Mouse (Mus musculus) hindbrain, embryonic 14.5 days (tissue): ENCODE measurements at regions not wholly inside any gene's neighbourhood (a gene's known extent, or its start where the extent isn't known, plus 50 kb on each side); places are given as distances from the start of the nearest gene placed in this dataset.

ENCODE experiments used
- ATAC-seq: fragments of 200-750 bp; cut with Nextera tagmentation; 2 replicates; pipeline ENCODE4 v1.8.0; 2017; ENCODE audit warnings: moderate number of reproducible peaks, mild to moderate bottlenecking, moderate TSS enrichment, moderate library complexity; ENCODE audit not compliant: low FRiP score
- DNase-seq: peaks from one replicate; pipeline ENCODE4 v3.0.0-alpha.2; 2015; ENCODE audit warnings: low spot score
- H3K27ac ChIP-seq: fragments of 300-500 bp; sonication (generic); 2 replicates; pipeline ENCODE4 v1.5.1; 2014; ENCODE audit warnings: mild to moderate bottlenecking, moderate library complexity
- H3K27me3 ChIP-seq: fragments of 300-500 bp; sonication (generic); 2 replicates; pipeline ENCODE4 v1.6.1; 2014; ENCODE audit warnings: mild to moderate bottlenecking, low read length, mixed read lengths; ENCODE audit not compliant: control insufficient read depth, insufficient read depth
- H3K36me3 ChIP-seq: fragments of 300-500 bp; sonication (generic); replicated peaks from 2 replicates; pipeline ENCODE4 v1.6.1; 2014; ENCODE audit not compliant: control insufficient read depth, insufficient read depth
- H3K4me1 ChIP-seq: fragments of 300-500 bp; sonication (generic); replicated peaks from 2 replicates; pipeline ENCODE4 v1.6.1; 2014; ENCODE audit warnings: antibody characterized with exemption, low read length, mixed read lengths; ENCODE audit not compliant: control insufficient read depth, insufficient read depth
- H3K4me2 ChIP-seq: fragments of 300-500 bp; sonication (generic); replicated peaks from 2 replicates; pipeline ENCODE4 v1.6.1; 2014; ENCODE audit warnings: mild to moderate bottlenecking, moderate library complexity
- H3K4me3 ChIP-seq: fragments of 300-500 bp; sonication (generic); replicated peaks from 2 replicates; pipeline ENCODE4 v1.5.1; 2014; ENCODE audit warnings: mild to moderate bottlenecking, low read length
- H3K9ac ChIP-seq: fragments of 300-500 bp; sonication (generic); 2 replicates; pipeline ENCODE4 v1.6.1; 2014
- H3K9me3 ChIP-seq: fragments of 300-500 bp; sonication (generic); 2 replicates; pipeline ENCODE4 v1.6.1; 2016; ENCODE audit warnings: low read length; ENCODE audit not compliant: control insufficient read depth
- WGBS: fragments of 180-500 bp; shearing (Covaris S2); extraction: QIAGEN DNeasy Blood & Tissue Kit; methylation state at CpG from one replicate; pipeline ENCODE4 v1.1.7; 2014; 5-methylcytosine and 5-hydroxymethylcytosine counted together

DNA sequence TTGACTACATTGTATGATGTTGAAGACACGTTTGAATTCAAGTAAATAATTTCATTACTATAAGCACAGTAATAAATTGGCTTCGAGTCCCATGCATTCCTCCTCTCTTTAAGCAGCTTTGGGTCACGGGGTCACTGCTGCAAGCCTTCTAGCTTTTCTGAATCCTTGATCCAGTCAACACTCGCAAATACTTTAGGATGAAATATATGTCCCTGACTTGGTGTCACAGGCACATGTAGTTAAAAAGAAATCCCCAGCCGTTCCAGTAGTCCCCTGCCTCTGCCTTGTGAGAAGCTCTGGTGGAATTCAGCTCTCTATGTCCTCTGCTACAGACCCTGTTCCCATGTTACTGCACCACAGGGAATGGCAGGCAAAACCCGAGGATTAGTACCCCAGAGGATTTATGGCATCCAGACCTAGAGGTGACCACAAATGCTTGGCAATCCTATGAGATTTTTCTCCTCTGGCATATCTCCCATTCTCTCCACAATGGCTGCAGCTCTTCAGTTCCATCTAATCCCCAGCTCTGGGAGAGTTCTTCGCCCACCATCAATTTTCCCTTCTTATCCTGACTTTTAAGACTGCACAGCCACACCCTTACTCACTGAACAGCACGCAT, 449.0 kb downstream of the Fat4 start:
- Histone ChIP-seq H3K4me3 (no peak overlapping the region), H3K4me1 (no peaks in the 10 kb centered on the region), H3K27ac (no peak overlapping the region), H3K4me2 (no peak overlapping the region), H3K9me3 (peaks cover 8% of the 10 kb centered on the region; the same call in 1 of the 2 replicates), H3K36me3 (no peaks in the 10 kb centered on the region), H3K9ac (no peak overlapping the region), H3K27me3 (no peaks in the 10 kb centered on the region)
- no peak for ATAC-seq
- WGBS, result 63% methylated on average over 8 of the region's 8 CpGs
- DNase-seq, result no peak

DNA sequence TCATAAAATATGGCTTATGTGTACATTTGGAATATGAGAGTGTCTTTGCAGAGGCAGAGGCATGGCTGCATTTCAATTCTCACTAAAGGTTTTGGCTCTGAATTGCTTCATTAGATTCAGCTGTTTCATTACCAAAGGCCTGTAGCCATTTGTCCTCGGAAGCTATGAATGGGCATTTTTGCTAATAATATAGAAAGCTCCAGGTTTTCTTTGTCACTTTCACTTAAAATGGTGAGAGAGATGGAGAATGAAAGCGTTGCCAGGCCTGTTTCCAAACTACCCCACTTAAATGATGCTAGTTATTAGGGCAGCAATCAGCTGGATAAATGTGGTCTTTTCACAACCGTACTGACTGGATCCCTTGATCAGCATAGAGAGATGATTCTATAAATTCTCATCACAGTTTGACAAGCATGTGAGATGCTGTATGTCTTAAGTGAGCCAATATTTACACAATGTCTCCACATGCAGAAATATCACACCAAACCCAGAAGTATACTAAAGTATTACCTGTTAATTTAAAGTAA, 454.5 kb downstream of the Fat4 start:
- Histone ChIP-seq H3K4me3 (no peak overlapping the region), H3K9ac (no peak overlapping the region), H3K27ac (no peak overlapping the region), H3K27me3 (no peaks in the 10 kb centered on the region), H3K9me3 (no peaks in the 10 kb centered on the region), H3K36me3 (no peaks in the 10 kb centered on the region), H3K4me2 (no peak overlapping the region), H3K4me1 (no peaks in the 10 kb centered on the region)
- DNase-seq, result no peak
- no peak for ATAC-seq
- WGBS, result 74% methylated on average over 3 of the region's 3 CpGs

DNA sequence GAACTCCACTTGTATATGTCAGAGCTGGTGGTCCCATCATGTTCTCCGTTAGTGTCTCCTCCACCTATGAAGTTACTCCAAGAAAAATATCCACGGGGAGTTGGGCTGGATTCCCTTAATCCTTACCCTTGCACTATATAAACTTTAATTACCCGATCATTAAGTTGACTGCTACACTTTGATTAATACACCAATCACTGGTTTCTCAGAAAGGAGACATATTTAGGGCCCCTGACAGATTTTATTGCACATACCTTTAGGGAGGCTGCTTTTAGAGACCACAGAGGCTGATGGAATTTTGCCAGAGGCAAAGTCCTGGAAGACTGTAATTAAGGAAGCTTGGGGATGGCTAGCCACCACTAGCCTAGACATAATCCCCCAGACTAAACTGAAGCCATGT, 457.3 kb downstream of the Fat4 start:
- H3K27ac ChIP-seq, result no peak overlapping the region
- H3K9me3 ChIP-seq, result no peaks in the 10 kb centered on the region
- no peak overlapping the region for H3K4me2 ChIP-seq
- no peaks in the 10 kb centered on the region for H3K4me1 ChIP-seq
- DNase-seq (no peak), ATAC-seq (no peak)
- no peaks in the 10 kb centered on the region for H3K27me3 ChIP-seq
- H3K9ac ChIP-seq, result no peak overlapping the region
- WGBS, result 81% methylated on average over 3 of the region's 3 CpGs
- no peaks in the 10 kb centered on the region for H3K36me3 ChIP-seq
- no peak overlapping the region for H3K4me3 ChIP-seq

DNA sequence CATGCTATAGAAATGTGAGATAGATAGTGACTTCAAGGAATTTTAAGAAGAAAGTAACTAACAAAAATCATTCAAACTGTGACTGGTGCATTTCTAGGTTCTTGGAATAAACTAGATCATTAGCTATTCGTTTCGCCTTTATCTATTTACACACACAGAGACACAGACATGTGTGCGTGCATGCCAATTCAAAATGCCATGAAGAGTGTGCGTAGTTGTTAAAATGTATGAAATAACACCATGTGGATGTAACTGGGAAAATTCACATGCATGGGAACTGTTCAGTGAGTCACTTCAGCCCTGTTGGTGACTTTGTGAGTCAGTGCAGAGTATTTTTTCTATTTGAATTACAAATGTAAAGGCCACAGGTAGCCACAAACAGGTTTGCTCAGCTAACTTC, 460.8 kb downstream of the Fat4 start:
- Histone ChIP-seq H3K27ac (no peak overlapping the region), H3K9ac (no peak overlapping the region), H3K4me1 (no peaks in the 10 kb centered on the region), H3K36me3 (no peaks in the 10 kb centered on the region), H3K27me3 (no peaks in the 10 kb centered on the region), H3K9me3 (no peaks in the 10 kb centered on the region), H3K4me3 (no peak overlapping the region), H3K4me2 (no peak overlapping the region)
- no peak for ATAC-seq
- 97% methylated on average over 4 of the region's 4 CpGs for WGBS
- DNase-seq, result no peak

DNA sequence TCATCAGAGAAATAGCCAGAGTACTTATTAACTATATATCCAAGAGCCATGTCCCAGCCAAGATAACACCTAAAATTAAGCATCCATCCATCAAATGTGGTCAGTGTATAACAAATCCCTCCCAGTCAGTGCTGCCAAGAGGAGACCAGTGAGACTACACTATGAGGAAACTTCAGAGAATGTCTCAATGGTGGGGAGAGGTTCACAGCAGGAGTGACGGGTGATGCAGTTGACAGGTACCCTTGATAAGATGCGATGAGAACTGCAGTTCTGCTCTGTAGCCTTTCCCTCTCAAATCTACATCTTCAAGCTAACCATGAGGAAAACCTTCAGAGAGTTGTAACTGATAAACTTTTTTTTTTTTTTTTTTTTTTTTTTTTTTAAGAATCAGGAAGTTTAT, 470.3 kb downstream of the Fat4 start:
- DNase-seq (no peak), ATAC-seq (no peak)
- Histone ChIP-seq H3K27me3 (no peaks in the 10 kb centered on the region), H3K36me3 (no peaks in the 10 kb centered on the region), H3K4me2 (no peak overlapping the region), H3K4me3 (no peak overlapping the region), H3K9me3 (no peaks in the 10 kb centered on the region), H3K9ac (no peak overlapping the region), H3K4me1 (no peaks in the 10 kb centered on the region), H3K27ac (no peak overlapping the region)
- WGBS, result 81% methylated on average over 2 of the region's 2 CpGs

DNA sequence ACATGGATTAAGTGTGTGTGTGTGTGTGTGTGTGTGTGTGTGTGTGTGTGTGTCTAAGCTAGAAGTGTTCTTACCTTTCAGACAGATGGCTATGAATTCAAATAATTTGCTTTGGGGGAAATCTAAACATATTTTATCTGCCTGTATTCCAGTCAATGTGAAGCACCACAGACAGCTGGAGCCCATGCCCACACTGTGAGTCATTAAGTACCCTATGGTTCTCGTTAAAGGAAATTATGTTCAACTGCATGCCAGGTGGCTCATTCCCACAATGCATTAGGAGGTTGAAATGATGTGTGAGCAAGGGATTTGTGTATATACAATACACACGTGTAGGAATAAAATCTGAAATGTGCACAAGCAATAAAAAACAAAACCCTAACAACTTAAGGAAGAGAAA, 473.5 kb downstream of the Fat4 start:
- ATAC-seq (peak; percentile 66; the same call in 1 of the 2 replicates), DNase-seq (no peak)
- Histone ChIP-seq H3K4me1 (no peaks in the 10 kb centered on the region), H3K9ac (no peak overlapping the region), H3K4me2 (no peak overlapping the region), H3K4me3 (no peak overlapping the region), H3K36me3 (no peaks in the 10 kb centered on the region), H3K27ac (no peak overlapping the region), H3K27me3 (no peaks in the 10 kb centered on the region), H3K9me3 (no peaks in the 10 kb centered on the region)
- WGBS, result 49% methylated on average over 2 of the region's 2 CpGs

DNA sequence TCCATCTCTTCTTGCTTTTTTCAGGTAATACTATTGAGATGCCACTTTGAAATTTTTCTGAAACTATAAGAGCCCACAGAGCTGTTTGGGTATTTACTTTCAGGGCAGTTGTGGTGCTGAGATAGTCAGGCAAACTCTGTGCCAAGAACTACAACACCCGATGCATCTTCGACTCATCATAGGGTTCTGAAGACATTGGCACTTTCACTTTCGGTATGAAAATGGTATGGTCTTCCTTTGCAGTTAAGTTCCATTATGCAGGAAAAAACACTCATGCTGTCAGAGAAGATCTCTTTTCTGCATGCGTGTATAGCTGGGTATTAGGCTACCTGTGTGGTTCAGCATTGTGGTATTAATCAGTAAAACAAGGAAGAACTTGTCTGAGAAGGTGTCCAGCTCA, 484.2 kb downstream of the Fat4 start:
- Histone ChIP-seq H3K27ac (no peak overlapping the region), H3K4me1 (no peaks in the 10 kb centered on the region), H3K27me3 (no peaks in the 10 kb centered on the region), H3K36me3 (no peaks in the 10 kb centered on the region), H3K4me2 (no peak overlapping the region), H3K9ac (no peak overlapping the region), H3K4me3 (no peak overlapping the region), H3K9me3 (no peaks in the 10 kb centered on the region)
- WGBS, result 97% methylated on average over 4 of the region's 4 CpGs
- ATAC-seq (no peak), DNase-seq (no peak)

DNA sequence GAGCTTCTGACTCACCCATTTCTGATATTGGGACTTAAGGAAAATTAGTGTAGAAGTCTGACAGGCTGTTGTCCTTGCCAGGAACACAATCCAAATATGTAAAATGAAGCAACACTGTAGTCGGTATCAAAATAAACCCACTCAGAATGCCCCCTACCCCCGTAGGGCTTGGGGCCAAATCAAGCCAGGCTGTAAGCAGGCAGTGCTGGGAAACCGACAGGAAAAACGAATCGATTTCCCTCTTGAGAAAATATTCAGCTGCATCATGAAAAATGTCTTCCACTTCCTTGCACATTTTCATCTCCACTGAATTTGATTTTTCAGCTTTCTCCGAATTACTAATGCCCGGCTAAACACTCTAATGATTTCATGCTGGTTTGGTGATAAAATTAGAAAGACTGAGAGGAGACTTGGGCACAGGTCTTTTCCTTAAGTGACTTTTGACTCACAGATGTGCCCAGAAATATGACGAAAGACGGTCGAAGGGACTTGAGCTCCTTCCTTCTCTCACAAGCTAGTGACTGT, 485.7 kb downstream of the Fat4 start:
- H3K27me3 ChIP-seq, result no peaks in the 10 kb centered on the region
- H3K27ac ChIP-seq, result no peak overlapping the region
- DNase-seq (no peak), ATAC-seq (no peak)
- H3K4me2 ChIP-seq, result no peak overlapping the region
- H3K9me3 ChIP-seq, result no peaks in the 10 kb centered on the region
- 71% methylated on average over 10 of the region's 10 CpGs for WGBS
- H3K4me1 ChIP-seq, result no peaks in the 10 kb centered on the region
- no peaks in the 10 kb centered on the region for H3K36me3 ChIP-seq
- no peak overlapping the region for H3K4me3 ChIP-seq
- no peak overlapping the region for H3K9ac ChIP-seq

DNA sequence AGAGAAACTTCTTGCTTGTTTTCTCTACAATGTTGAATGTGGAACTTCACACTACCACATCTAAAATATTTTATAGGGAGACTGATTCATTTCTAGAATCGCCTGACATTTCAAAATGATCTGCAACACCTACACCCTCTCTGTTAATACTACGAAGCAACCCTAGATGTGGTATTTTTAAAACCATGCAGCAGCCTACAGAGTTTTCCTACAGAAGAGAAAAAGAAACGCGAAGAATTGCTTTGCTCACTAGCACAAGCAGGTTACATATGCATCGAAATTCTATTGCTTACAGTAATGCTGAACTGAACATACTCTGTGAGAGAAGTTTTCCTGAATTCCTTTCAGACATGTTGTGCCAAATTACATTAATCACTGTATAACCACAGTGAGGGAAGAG, 488.7 kb downstream of the Fat4 start:
- ATAC-seq, result no peak

DNA sequence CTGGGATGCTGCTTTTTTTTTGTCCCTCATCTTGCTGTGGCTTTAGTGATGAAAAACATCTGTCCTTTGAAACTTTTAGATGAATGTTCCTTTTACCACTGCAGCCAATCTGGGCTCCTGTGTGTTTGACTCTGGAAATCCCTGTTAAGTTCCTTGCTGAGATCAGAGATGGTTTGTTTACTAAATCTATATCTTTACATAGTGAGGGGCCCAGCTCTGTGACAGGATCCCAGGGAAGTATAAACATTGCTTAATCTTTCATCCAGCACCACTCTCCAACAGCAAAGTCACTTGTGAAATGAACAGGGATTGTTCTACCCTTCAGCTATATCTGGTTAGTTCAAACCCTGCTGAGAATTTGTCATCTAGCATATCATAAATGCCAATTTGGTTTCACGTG, 501.8 kb downstream of the Fat4 start:
- no peaks in the 10 kb centered on the region for H3K9me3 ChIP-seq
- WGBS, result 76% methylated on average over 1 of the region's 1 CpGs
- H3K4me3 ChIP-seq, result no peak overlapping the region
- no peak for ATAC-seq
- no peak overlapping the region for H3K4me2 ChIP-seq
- H3K9ac ChIP-seq, result no peak overlapping the region
- no peak for DNase-seq
- H3K27ac ChIP-seq, result no peak overlapping the region
- no peaks in the 10 kb centered on the region for H3K36me3 ChIP-seq
- no peaks in the 10 kb centered on the region for H3K4me1 ChIP-seq
- H3K27me3 ChIP-seq, result no peaks in the 10 kb centered on the region

More for the DNA sequence above, 488.7 kb downstream of the Fat4 start:
- no peaks in the 10 kb centered on the region for H3K27me3 ChIP-seq
- H3K9ac ChIP-seq, result no peak overlapping the region
- H3K4me1 ChIP-seq, result no peaks in the 10 kb centered on the region
- H3K9me3 ChIP-seq, result no peaks in the 10 kb centered on the region
- H3K4me3 ChIP-seq, result no peak overlapping the region
- no peaks in the 10 kb centered on the region for H3K36me3 ChIP-seq
- WGBS, result 91% methylated on average over 5 of the region's 5 CpGs
- H3K27ac ChIP-seq, result no peak overlapping the region
- H3K4me2 ChIP-seq, result no peak overlapping the region
- DNase-seq, result no peak
